Mouse (Mus musculus) duodenum, adult 2 months (tissue): ENCODE data around the gene Lamp3. TPM values are rescaled to one million over a fixed set of nuclear protein-coding genes. Genes with fewer than 3 reads are reported as not detected.

ENCODE experiments used
- polyA plus RNA-seq: library from polyadenylated mRNA; depleted of rRNA; stranded (reverse); fragments of >200 nt; gene quantifications from 2 replicates; pipeline ENCODE4 v1.2.3, GENCODE M21; 2012; ENCODE audit warnings: low replicate concordance; rRNA removed

The Lamp3 gene
- polyA plus RNA-seq, result not detected in 2 replicates

GRCm38 (mm10) chr16:19706216-19706615 lies at the start of gene Lamp3:
Gene Lamp3 (minus strand): TSS chr16:19706375.

GRCm38 (mm10) chr16:19629816-19630215 lies 76.4 kb downstream of the Lamp3 start, which contains the start of gene Olfr171:
Gene Olfr171 (minus strand): TSS chr16:19629916.

GRCm38 (mm10) chr16:19611782-19612181 lies 94.4 kb downstream of the Lamp3 start, which contains the start of gene Olfr170:
Gene Olfr170 (minus strand): TSS chr16:19611882.

Other genes starting within 250 kb of the Lamp3 start
- gene Olfr166, start 222.7 kb downstream of the Lamp3 start, polyA plus RNA-seq, result not detected in 2 replicates
- not detected in 2 replicates for gene Olfr167, start 184.1 kb downstream of the Lamp3 start, polyA plus RNA-seq
- not detected in 2 replicates for gene Olfr168, start 170.8 kb downstream of the Lamp3 start, polyA plus RNA-seq
- gene Olfr169, start 134.6 kb downstream of the Lamp3 start, polyA plus RNA-seq, result not detected in 2 replicates
- not detected in 2 replicates for gene Olfr170, start 94.5 kb downstream of the Lamp3 start, polyA plus RNA-seq
- not detected in 2 replicates for gene Olfr171, start 76.5 kb downstream of the Lamp3 start, polyA plus RNA-seq
- 0.04 TPM in 1 of 2 replicates, not detected in the other for gene B3gnt5, start 53.8 kb upstream of the Lamp3 start, polyA plus RNA-seq